9 mouse cellular contexts compared by ENCODE assay signal in genomic region chr12:108396081-108396947, GRCm38 (mm10). TPM values are rescaled to one million over a fixed set of nuclear protein-coding genes. Genes with fewer than 3 reads are reported as not detected.
DNase-seq lines count a peak whose midpoint lies in the region; ATAC-seq and TF ChIP-seq lines count a peak whose summit lies in the region.
"Had no signal": no experiment of that assay in that cellular context is flagged by ENCODE, and none has a peak within 500 bp of the region (broad histone marks: within the 10 kb centered on the region; RNA-seq: fewer than 3 reads in every experiment).

No protein-coding gene starts in this region.

- H3K4me2 ChIP-seq in hindbrain, embryonic 12.5 days (replicated peaks): no peak overlapping the region
- no peak overlapping the region for H3K4me2 ChIP-seq in liver, embryonic 12.5 days
- H3K4me2 ChIP-seq: liver, embryonic 13.5 days had no signal

- no peaks in the 10 kb centered on the region for H3K27me3 ChIP-seq in G1E (ENCODE audit: insufficient read depth, low read length)
- H3K27me3 ChIP-seq in hindbrain, embryonic 12.5 days: no peaks in the 10 kb centered on the region
- no peaks in the 10 kb centered on the region for H3K27me3 ChIP-seq in liver, embryonic 12.5 days (replicated peaks)
- H3K27me3 ChIP-seq: liver, embryonic 13.5 days had no signal

- H3K27ac ChIP-seq in hindbrain, embryonic 12.5 days: peak overlapping the region; percentile 82
- H3K27ac ChIP-seq in liver, embryonic 12.5 days: no peak overlapping the region
- H3K27ac ChIP-seq: liver, embryonic 13.5 days had no signal

- intact Hi-C loops in heart, postnatal 14 days (cut with DNase I): no loop called here

- peaks cover 95% of the 10 kb centered on the region for H3K9me3 ChIP-seq in G1E (replicated peaks)
- no peaks in the 10 kb centered on the region for H3K9me3 ChIP-seq in hindbrain, embryonic 12.5 days (replicated peaks)
- no peaks in the 10 kb centered on the region for H3K9me3 ChIP-seq in liver, embryonic 12.5 days (replicated peaks)
- H3K9me3 ChIP-seq: liver, embryonic 13.5 days had no signal

- H3K9ac ChIP-seq in hindbrain, embryonic 12.5 days: no peak overlapping the region
- no peak overlapping the region for H3K9ac ChIP-seq in liver, embryonic 12.5 days
- H3K9ac ChIP-seq: liver, embryonic 13.5 days had no signal

- no peaks in the 10 kb centered on the region for H3K36me3 ChIP-seq in G1E (replicated peaks)
- no peaks in the 10 kb centered on the region for H3K36me3 ChIP-seq in hindbrain, embryonic 12.5 days
- no peaks in the 10 kb centered on the region for H3K36me3 ChIP-seq in liver, embryonic 12.5 days
- H3K36me3 ChIP-seq: liver, embryonic 13.5 days had no signal

- no peak for ATAC-seq in G1E (ENCODE audit: extremely low read depth, insufficient number of reproducible peaks, low FRiP score, poor library complexity, severe bottlenecking)
- peak; percentile 94 for ATAC-seq in hindbrain, embryonic 12.5 days (ENCODE audit: low FRiP score)
- no peak for ATAC-seq in megakaryocyte progenitor cell, adult 5-6 weeks (replicated peaks; ENCODE audit: poor library complexity)
- no peak for ATAC-seq in liver, embryonic 12.5 days

- 57% methylated on average over 11 of the region's 11 CpGs for WGBS in hindbrain, embryonic 12.5 days
- 63% methylated on average over 11 of the region's 11 CpGs for WGBS in liver, embryonic 12.5 days (ENCODE audit: insufficient replicate concordance)

- TF ChIP-seq CTCF in G1E (IDR thresholded peaks at IDR 0.05; ENCODE audit: low read depth, low read length): no peak

- DNase-seq in G1E (ENCODE audit: low spot score): no peak
- peak; percentile 93 for DNase-seq in embryo, embryonic 10.5 days (ENCODE audit: low spot score)
- DNase-seq in left cerebral cortex, adult 11 months (ENCODE audit: low spot score): peak; percentile 73
- DNase-seq in right cerebral cortex, postnatal 10 days (ENCODE audit: low spot score in 2 of 2): peak; percentile 77 to 88
- DNase-seq in heart, postnatal 14 days: no peak
- DNase-seq: liver, embryonic 13.5 days had no signal

- no peaks in the 10 kb centered on the region for H3K4me1 ChIP-seq in G1E (ENCODE audit: insufficient read depth, low read depth, low read length)
- H3K4me1 ChIP-seq in hindbrain, embryonic 12.5 days: peaks cover 36% of the 10 kb centered on the region
- H3K4me1 ChIP-seq in liver, embryonic 12.5 days: no peaks in the 10 kb centered on the region

- peak overlapping the region; percentile 2; the same call in 1 of the 2 replicates for H3K4me3 ChIP-seq in G1E (ENCODE audit: low read depth, low read length)
- no peak overlapping the region for H3K4me3 ChIP-seq in hindbrain, embryonic 12.5 days
- H3K4me3 ChIP-seq in liver, embryonic 12.5 days: no peak overlapping the region
- H3K4me3 ChIP-seq: liver, embryonic 13.5 days had no signal

RNA-seq across cellular contexts. Expression of gene Eml1, which starts 25.6 kb away (rescaled TPM):
- total RNA-seq in G1E (2014; fragmentation: Nextera tagmentation) (not detected in 2 replicates), G1E (2017) (0.05 and 0.12 TPM in 2 replicates)
- polyA plus RNA-seq in G1E (2012): not detected in 2 replicates
- 71.8 and 73.0 TPM in 2 replicates for polyA plus RNA-seq in hindbrain, embryonic 12.5 days (2016; fragmentation: Nextera tagmentation; extraction: Ambion mirVana)
- total RNA-seq in heart, postnatal 14 days (2021): 10 to 100 TPM; 81.7 to 89.8 TPM
- total RNA-seq in megakaryocyte progenitor cell, adult 5-6 weeks (2015): 0.07 TPM in 1 of 2 replicates, not detected in the other
- not detected in 2 replicates for total RNA-seq in megakaryocyte progenitor cell, adult 5-6 weeks (2017)
- 9.5 and 10.6 TPM in 2 replicates for polyA plus RNA-seq in liver, embryonic 12.5 days (2016; fragmentation: Nextera tagmentation; extraction: Ambion mirVana)

Comparison
In these comparisons a context has a peak if more than half of its experiments do, and no peak if none do; other contexts are left out.
1. DNase-seq: peak in embryo, embryonic 10.5 days (single experiment), left cerebral cortex, adult 11 months (single experiment) and right cerebral cortex, postnatal 10 days (2 of 2); none in G1E (single experiment) and heart, postnatal 14 days (0 of 2).
2. RNA of gene Eml1, which starts 25.6 kb away (total RNA-seq): 81.7 to 89.8 TPM in heart, postnatal 14 days; 0.05 to 0.12 TPM in G1E and 0.07 TPM in megakaryocyte progenitor cell, adult 5-6 weeks; every median in the first group is over 10 times any median in the second.